In the genomic region with DNA sequence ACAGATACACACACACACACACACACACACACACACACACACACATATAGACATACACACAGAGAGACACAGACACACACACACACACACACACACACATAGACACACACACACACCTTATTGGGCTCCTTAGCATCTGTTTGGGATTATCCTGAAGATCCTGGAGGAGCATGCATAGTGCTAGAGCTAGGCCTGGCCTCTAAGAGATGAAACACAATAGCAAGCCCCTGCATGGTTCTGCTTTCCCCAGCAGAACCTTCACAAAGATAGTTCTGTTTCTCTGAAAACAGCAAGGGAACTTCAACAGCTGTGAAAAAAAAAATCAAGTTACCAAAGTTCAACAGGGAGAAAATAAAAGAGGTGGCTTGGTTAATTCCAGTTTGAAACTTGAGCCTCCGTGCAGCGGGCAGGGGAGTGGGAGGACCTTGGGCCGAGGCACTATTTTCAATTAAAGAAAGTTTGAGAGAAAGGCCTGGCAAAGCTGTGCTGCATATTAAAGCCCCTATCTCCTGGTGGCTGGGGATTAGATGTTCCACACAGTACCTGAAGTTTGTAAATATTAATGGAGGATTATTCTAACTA, we compare ENCODE assay signal across 11 mouse cellular contexts.
A peak's percentile ranks its signal among the peaks of the same experiment; 100 is the strongest.
DNase-seq lines count a peak whose midpoint lies in the region; ATAC-seq and TF ChIP-seq lines count a peak whose summit lies in the region.
"Had no signal": no experiment of that assay in that cellular context is flagged by ENCODE, and none has a peak within 500 bp of the region (broad histone marks: within the 10 kb centered on the region; RNA-seq: fewer than 3 reads in every experiment).

No protein-coding gene starts in this region.

- no peak overlapping the region for H3K9ac ChIP-seq in heart, embryonic 13.5 days
- H3K9ac ChIP-seq: liver, embryonic 15.5 days had no signal

- H3K27me3 ChIP-seq in heart, embryonic 13.5 days (replicated peaks): no peaks in the 10 kb centered on the region
- H3K27me3 ChIP-seq: liver, embryonic 15.5 days had no signal

- H3K4me2 ChIP-seq in heart, embryonic 13.5 days: no peak overlapping the region; the same call in 1 of the 2 replicates
- H3K4me2 ChIP-seq: liver, embryonic 15.5 days had no signal

- peak overlapping the region; percentile 37 for H3K27ac ChIP-seq in heart, embryonic 13.5 days (replicated peaks)
- no peak overlapping the region for H3K27ac ChIP-seq in layer of hippocampus, adult 2 months
- H3K27ac ChIP-seq: liver, embryonic 15.5 days; macrophage had no signal

- no peak overlapping the region for H3K4me3 ChIP-seq in heart, embryonic 13.5 days
- H3K4me3 ChIP-seq in layer of hippocampus, adult 2 months: no peak overlapping the region
- H3K4me3 ChIP-seq: liver, embryonic 15.5 days had no signal

- no peak for TF ChIP-seq CTCF in layer of hippocampus, adult 2 months (conservative IDR thresholded peaks at IDR 0.05)

- ATAC-seq in heart, embryonic 13.5 days (ENCODE audit: extremely low read depth, insufficient number of reproducible peaks, low FRiP score, low TSS enrichment): no peak

- no peak for DNase-seq in heart, adult 9 months (ENCODE audit: low spot score in 2 of 2)
- peak; percentile 8 for DNase-seq in kidney, postnatal 14 days
- no peak for DNase-seq in kidney, adult 18-20 months
- peak; percentile 69 for DNase-seq in embryo, embryonic 11 days
- DNase-seq in forelimb bud, embryonic 11.5 days (ENCODE audit: low read depth, low spot score): peak; percentile 55
- no peak for DNase-seq in frontal cortex, postnatal 25 days (ENCODE audit: low spot score in 2 of 2)
- no peak for DNase-seq in layer of hippocampus, adult 2 months (ENCODE audit: low spot score in 2 of 2)
- DNase-seq: cerebellum, postnatal 36 days had no signal

- H3K9me3 ChIP-seq in heart, embryonic 13.5 days: peaks cover 16% of the 10 kb centered on the region
- H3K9me3 ChIP-seq: liver, embryonic 15.5 days had no signal

- peaks cover 20% of the 10 kb centered on the region for H3K4me1 ChIP-seq in heart, embryonic 13.5 days
- H3K4me1 ChIP-seq: liver, embryonic 15.5 days had no signal

- H3K36me3 ChIP-seq in heart, embryonic 13.5 days: no peaks in the 10 kb centered on the region
- H3K36me3 ChIP-seq: liver, embryonic 15.5 days had no signal

- WGBS in heart, embryonic 13.5 days: 42% methylated on average over 3 of the region's 3 CpGs

Comparison
In these comparisons a context has a peak if more than half of its experiments do, and no peak if none do; other contexts are left out.
1. DNase-seq: peak in kidney, postnatal 14 days (single experiment), embryo, embryonic 11 days (single experiment) and forelimb bud, embryonic 11.5 days (single experiment); none in heart, adult 9 months (0 of 2), kidney, adult 18-20 months (single experiment), frontal cortex, postnatal 25 days (0 of 2) and layer of hippocampus, adult 2 months (0 of 2).